Mouse (Mus musculus): ENCODE measurements around the gene Olfr1261. TPM values are rescaled to one million over a fixed set of nuclear protein-coding genes. Genes with fewer than 3 reads are reported as not detected.

The Olfr1261 gene
- not detected for polyA plus RNA-seq (2014; fragmentation: Illumina TruSeq; extraction: RNeasy Lipid Tissue Mini Kit (QIAGEN cat#74804); ENCODE audit: low read depth, low replicate concordance)

DNA sequence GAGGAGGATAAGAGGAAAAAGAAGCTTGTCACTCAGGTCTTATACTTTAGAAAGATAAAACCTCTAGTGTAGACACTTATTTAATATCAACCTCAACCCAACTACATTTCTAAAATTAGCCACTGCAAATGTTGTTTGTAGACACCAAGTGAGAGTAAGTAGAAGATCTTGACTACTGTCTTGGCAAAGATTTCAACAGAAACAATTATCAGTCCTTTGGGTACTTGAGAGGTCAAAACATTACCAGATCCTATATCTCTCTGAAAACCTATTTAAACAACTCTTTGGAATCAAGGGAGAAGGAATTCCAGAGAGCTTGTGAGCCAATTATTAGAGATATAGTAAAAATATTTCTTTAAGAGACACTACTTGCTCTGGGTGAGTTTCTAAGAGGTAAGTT is at the start of gene Olfr1261:
TSS of gene Olfr1261 (plus strand) at position 301 of the 400 bp plus-strand sequence.

DNA sequence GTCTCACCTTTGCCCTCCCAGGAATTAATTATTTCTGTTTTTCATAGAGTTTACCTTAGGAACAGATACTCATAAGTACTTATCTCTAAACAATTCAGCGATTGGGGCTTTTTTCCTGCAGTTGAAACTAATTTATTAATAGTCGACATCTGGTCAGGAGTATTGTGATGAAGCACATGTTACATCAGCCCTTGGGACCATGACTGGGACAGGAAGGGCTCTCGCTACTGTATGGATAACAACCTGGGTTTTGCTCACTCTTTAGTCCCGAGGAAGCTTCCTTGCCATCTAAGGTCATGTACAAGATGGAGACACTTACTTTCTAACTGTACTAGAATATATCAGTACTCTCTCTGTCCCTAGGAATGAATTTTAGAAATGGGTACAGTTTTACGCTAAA is 42.5 kb upstream of the Olfr1261 start, which contains the start of gene Olfr1259:
TSS of gene Olfr1259 (minus strand) at position 101 of the 400 bp plus-strand sequence.

DNA sequence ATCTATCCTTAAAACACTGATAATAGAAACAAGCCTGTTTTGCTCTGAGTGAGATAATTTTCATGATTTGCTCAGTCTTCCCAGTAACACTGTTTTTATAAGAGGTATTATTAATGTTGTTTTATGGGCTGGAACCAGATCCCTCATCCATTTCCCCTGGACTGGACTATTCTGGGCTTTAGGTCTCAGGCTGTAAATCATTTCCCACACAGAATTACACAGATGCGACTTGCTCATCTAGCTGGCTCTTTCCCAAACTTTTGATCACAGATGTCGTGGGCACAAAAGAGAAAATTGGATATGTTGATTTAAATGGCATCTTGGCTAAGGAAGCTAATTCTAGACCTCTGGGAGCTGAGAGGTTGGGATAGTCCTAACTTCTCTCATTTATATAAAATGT is 16.8 kb upstream of the Olfr1261 start, which contains the start of gene Olfr1260:
TSS of gene Olfr1260 (plus strand) at position 157 of the 400 bp plus-strand sequence.

DNA sequence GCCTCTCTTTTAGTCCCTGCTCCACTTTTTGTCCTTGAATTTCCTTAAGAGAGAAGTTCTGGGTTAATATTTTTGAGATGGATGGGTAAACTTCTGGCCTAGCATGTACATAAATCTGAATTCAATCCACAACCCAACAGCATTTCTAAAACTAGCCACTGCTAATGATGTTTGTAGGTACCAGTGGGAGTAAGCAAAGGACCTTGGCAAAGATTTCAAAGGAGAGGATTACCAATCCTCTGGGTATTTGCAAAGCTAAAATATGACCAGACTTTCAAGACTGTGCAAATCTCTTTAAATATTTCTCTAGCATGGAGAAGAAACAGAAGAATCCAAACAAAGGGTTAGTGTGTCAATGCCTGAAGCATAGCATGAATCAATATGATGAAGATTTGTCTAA is 8.8 kb downstream of the Olfr1261 start, which contains the start of gene Olfr1262:
TSS of gene Olfr1262 (plus strand) at position 301 of the 400 bp plus-strand sequence.

DNA sequence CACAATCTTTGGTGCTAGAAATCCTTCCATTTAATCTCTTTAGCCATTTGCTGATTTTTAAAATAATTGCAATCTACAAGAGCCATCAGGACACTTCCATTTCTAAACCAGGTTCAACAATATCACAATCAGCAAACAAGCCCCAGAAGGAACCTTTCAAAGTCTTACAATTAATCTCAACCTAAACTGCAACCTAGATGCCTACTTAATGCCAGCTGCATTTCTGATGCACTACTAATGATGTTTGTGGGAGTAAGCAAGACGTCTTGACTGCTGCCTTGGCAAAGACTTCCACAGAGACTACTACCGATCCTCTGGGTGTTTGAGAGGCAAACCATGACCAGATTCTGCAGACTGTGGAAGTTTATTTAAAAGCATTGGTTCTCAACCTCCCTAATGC is 20.8 kb downstream of the Olfr1261 start, which contains the start of gene Olfr1263:
TSS of gene Olfr1263 (plus strand) at position 301 of the 400 bp plus-strand sequence.

DNA sequence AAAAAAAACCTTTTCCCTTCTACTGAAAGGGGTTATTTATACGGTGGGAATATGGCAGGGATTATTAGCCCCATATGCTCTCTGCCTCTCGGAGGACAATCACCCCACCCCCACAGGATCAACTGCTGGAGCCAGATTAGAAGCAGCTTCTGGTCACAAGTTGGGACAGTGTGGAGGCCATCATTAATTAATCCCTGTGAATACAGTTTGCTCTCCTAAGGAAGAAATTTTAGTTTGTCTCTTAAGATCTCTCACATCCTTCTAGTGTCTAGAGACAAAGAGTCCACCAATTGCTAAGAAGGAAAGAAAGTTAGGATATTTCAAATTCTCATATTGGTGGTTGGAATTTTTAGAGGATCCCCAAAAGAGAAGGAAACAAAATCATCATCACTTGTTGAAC is 34.5 kb downstream of the Olfr1261 start, which contains the start of gene Olfr1264:
TSS of gene Olfr1264 (minus strand) at position 101 of the 400 bp plus-strand sequence.

DNA sequence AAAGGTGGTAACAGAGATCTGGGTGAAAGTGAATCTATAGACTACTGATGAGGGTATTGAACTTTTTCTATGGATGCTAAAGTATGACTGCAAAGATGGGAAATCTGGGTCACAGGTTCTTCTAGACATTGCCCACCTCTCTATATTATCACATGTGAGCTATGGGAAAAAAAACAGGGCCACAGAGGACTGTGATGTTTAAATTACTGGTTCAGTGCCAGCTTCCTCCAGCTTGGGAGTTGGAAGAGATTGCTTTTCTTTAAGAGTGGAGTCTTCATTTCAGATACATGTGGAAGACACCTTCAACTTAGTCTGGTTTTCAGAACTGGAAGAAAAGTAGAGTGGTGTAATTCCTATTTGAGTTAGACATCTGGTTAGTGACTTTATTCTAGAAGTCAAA is 44.0 kb downstream of the Olfr1261 start, which contains the start of gene Olfr1265:
TSS of gene Olfr1265 (plus strand) at position 301 of the 400 bp plus-strand sequence.

Other genes with a start within 250 kb of the Olfr1261 start
- gene Olfr1253, start 234.1 kb upstream of the Olfr1261 start, polyA plus RNA-seq (2014; fragmentation: Illumina TruSeq; extraction: RNeasy Lipid Tissue Mini Kit (QIAGEN cat#74804); ENCODE audit: low read depth, low replicate concordance) = not detected
- not detected for gene Olfr1254, start 197.6 kb upstream of the Olfr1261 start, polyA plus RNA-seq (2014; fragmentation: Illumina TruSeq; extraction: RNeasy Lipid Tissue Mini Kit (QIAGEN cat#74804); ENCODE audit: low read depth, low replicate concordance)
- gene Olfr1255, start 179.2 kb upstream of the Olfr1261 start, polyA plus RNA-seq (2014; fragmentation: Illumina TruSeq; extraction: RNeasy Lipid Tissue Mini Kit (QIAGEN cat#74804); ENCODE audit: low read depth, low replicate concordance) = not detected
- gene Olfr1256, start 149.7 kb upstream of the Olfr1261 start, polyA plus RNA-seq (2014; fragmentation: Illumina TruSeq; extraction: RNeasy Lipid Tissue Mini Kit (QIAGEN cat#74804); ENCODE audit: low read depth, low replicate concordance) = not detected
- not detected for gene Olfr48, start 143.0 kb upstream of the Olfr1261 start, polyA plus RNA-seq (2014; fragmentation: Illumina TruSeq; extraction: RNeasy Lipid Tissue Mini Kit (QIAGEN cat#74804); ENCODE audit: low read depth, low replicate concordance)
- gene Olfr1257, start 112.8 kb upstream of the Olfr1261 start, polyA plus RNA-seq (2014; fragmentation: Illumina TruSeq; extraction: RNeasy Lipid Tissue Mini Kit (QIAGEN cat#74804); ENCODE audit: low read depth, low replicate concordance) = 0.14 TPM
- not detected for gene Olfr1258, start 63.9 kb upstream of the Olfr1261 start, polyA plus RNA-seq (2014; fragmentation: Illumina TruSeq; extraction: RNeasy Lipid Tissue Mini Kit (QIAGEN cat#74804); ENCODE audit: low read depth, low replicate concordance)
- 0.07 TPM for gene Olfr1259, start 42.6 kb upstream of the Olfr1261 start, polyA plus RNA-seq (2014; fragmentation: Illumina TruSeq; extraction: RNeasy Lipid Tissue Mini Kit (QIAGEN cat#74804); ENCODE audit: low read depth, low replicate concordance)
- gene Olfr1260, start 16.9 kb upstream of the Olfr1261 start, polyA plus RNA-seq (2014; fragmentation: Illumina TruSeq; extraction: RNeasy Lipid Tissue Mini Kit (QIAGEN cat#74804); ENCODE audit: low read depth, low replicate concordance) = not detected
- gene Olfr1262, start 8.9 kb downstream of the Olfr1261 start, polyA plus RNA-seq (2014; fragmentation: Illumina TruSeq; extraction: RNeasy Lipid Tissue Mini Kit (QIAGEN cat#74804); ENCODE audit: low read depth, low replicate concordance) = 0.03 TPM
- gene Olfr1263, start 20.9 kb downstream of the Olfr1261 start, polyA plus RNA-seq (2014; fragmentation: Illumina TruSeq; extraction: RNeasy Lipid Tissue Mini Kit (QIAGEN cat#74804); ENCODE audit: low read depth, low replicate concordance) = 0.04 TPM
- gene Olfr1264, start 34.4 kb downstream of the Olfr1261 start, polyA plus RNA-seq (2014; fragmentation: Illumina TruSeq; extraction: RNeasy Lipid Tissue Mini Kit (QIAGEN cat#74804); ENCODE audit: low read depth, low replicate concordance) = not detected
- not detected for gene Olfr1265, start 44.1 kb downstream of the Olfr1261 start, polyA plus RNA-seq (2014; fragmentation: Illumina TruSeq; extraction: RNeasy Lipid Tissue Mini Kit (QIAGEN cat#74804); ENCODE audit: low read depth, low replicate concordance)
- not detected for gene Olfr140, start 72.4 kb downstream of the Olfr1261 start, polyA plus RNA-seq (2014; fragmentation: Illumina TruSeq; extraction: RNeasy Lipid Tissue Mini Kit (QIAGEN cat#74804); ENCODE audit: low read depth, low replicate concordance)
- gene Olfr1269, start 130.2 kb downstream of the Olfr1261 start, polyA plus RNA-seq (2014; fragmentation: Illumina TruSeq; extraction: RNeasy Lipid Tissue Mini Kit (QIAGEN cat#74804); ENCODE audit: low read depth, low replicate concordance) = not detected
- 0.49 TPM for gene Olfr32, start 151.1 kb downstream of the Olfr1261 start, polyA plus RNA-seq (2014; fragmentation: Illumina TruSeq; extraction: RNeasy Lipid Tissue Mini Kit (QIAGEN cat#74804); ENCODE audit: low read depth, low replicate concordance)
- gene Olfr1270, start 161.9 kb downstream of the Olfr1261 start, polyA plus RNA-seq (2014; fragmentation: Illumina TruSeq; extraction: RNeasy Lipid Tissue Mini Kit (QIAGEN cat#74804); ENCODE audit: low read depth, low replicate concordance) = 0.29 TPM
- gene Olfr1506, start 233.3 kb downstream of the Olfr1261 start, polyA plus RNA-seq (2014; fragmentation: Illumina TruSeq; extraction: RNeasy Lipid Tissue Mini Kit (QIAGEN cat#74804); ENCODE audit: low read depth, low replicate concordance) = 0.15 TPM

All from testis, adult 10 weeks (tissue).